Mouse (Mus musculus) common myeloid progenitor, adult 5-6 weeks (primary cell): Measurements from ENCODE around the gene Cyp4f40. TPM values are rescaled to one million over a fixed set of nuclear protein-coding genes. Genes with fewer than 3 reads are reported as not detected.
A peak's percentile ranks its signal among the peaks of the same experiment; 100 is the strongest.
"Not testable (repeated sequence)": the region's sequence is repeated elsewhere in the genome, so short reads cannot be mapped to it uniquely, and the experiment has no call there.

Source experiments
- ATAC-seq: replicated peaks from 2 replicates; pipeline ENCODE4 v1.8.0; 2016; ENCODE audit warnings: low read depth, mild to moderate bottlenecking, moderate TSS enrichment, inconsistent platforms; ENCODE audit not compliant: poor library complexity, severe bottlenecking
- total RNA-seq: library from RNA; stranded (forward); fragments of 200-1000, 187-1606 nt; gene quantifications from 2 replicates; pipeline ENCODE4 v1.2.3, GENCODE M21; 2017

Cyp4f40 gene
- total RNA-seq, 1 experiment from 2014 or later: not detected

DNA sequence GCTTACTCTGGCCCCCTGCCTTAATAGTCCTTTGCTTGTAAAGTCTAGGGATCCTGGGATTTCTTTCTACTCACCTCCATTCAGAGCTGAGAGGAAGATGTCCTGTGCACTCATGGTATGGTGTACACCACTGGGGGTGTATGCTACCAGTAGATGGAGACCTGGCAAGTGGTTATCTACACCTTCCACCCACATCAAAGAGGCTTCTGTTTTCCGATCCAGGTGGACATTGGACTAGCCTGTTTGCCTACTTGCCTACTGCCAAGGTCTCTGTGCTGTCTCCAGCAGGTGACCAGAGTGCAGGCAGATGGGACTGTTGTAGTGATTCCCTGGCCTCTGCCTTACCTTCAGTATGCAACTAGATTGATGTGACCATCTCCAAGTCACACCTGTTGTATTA lies 32.3 kb downstream of the Cyp4f40 start:
- no peak for ATAC-seq

DNA sequence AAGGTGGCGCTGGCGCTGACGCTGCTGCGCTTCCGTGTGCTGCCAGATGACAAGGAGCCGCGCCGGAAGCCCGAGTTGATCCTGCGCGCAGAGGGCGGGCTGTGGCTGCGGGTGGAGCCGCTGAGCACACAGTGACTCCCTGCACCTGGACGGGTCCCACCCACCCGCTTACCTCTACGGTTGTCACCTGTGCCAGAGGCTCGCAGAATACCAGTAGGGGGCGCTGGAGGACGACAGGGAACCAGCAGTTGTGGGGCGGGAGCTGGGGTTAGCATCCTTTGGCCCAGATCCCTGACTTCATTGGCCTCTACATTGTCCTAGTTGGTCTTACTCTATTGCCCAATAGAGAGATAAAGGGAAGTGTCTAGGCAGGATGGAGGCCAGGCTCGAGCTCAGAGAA lies 44.1 kb downstream of the Cyp4f40 start:
- ATAC-seq: 0 out of 2 replicates have a peak, but pooled peaks have one; percentile 29

- not testable (repeated sequence) for ATAC-seq
Observed at GRCm38 (mm10) chr17:32710541-32710940, 51.8 kb downstream of the Cyp4f40 start.

DNA sequence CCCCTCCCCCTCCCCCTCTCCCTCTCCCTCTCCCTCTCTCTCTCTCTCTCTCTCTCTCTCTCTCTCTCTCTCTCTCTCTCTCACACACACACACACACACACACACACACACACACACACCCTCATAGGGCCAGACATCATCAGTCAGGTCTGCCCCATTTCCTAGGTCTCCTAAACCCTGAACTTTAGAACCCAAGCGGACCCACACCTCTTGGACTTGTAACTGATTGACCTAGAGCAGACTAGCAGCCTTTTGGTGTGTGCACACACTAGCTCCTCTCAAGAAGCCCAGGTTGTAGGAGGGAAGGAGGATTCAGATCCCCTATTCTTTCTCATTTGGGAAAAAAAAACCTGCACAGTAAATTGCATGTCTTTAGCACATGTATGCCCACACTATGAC lies 63.5 kb downstream of the Cyp4f40 start:
- not testable (repeated sequence) for ATAC-seq

DNA sequence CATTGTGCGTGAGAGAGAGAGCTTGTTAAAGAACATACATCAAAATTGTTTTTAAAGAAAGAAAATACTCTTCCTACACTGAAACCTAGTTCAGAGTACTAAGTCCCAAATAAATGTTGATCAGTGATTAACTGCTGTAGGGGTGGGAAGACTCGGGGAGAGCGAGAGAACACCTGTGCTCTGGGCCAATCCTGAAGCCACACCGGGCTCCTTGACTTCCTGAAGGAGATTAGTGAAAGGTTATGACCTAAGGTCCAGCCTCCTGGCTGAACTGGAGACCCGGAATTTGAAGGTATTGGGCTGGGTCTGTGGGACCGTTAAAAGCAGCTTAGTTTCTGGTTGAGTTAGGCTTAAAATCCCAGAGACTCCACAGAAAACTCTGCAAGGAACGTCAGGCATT lies 64.1 kb downstream of the Cyp4f40 start:
- ATAC-seq: no peak

GRCm38 (mm10) chr17:32726360-32726759 lies 67.7 kb downstream of the Cyp4f40 start:
- ATAC-seq: not testable (repeated sequence)

Other genes starting within 250 kb of the Cyp4f40 start
- 4.5 and 7.1 TPM in 2 replicates for gene Pglyrp2, start 234.7 kb upstream of the Cyp4f40 start, total RNA-seq
- gene Cyp4f39, start 206.2 kb upstream of the Cyp4f40 start, total RNA-seq: 0.73 and 4.2 TPM in 2 replicates
- 0.50 and 2.0 TPM in 2 replicates for gene Cyp4f17, start 152.8 kb upstream of the Cyp4f40 start, total RNA-seq
- 9.6 and 11.6 TPM in 2 replicates for gene Cyp4f16, start 122.3 kb upstream of the Cyp4f40 start, total RNA-seq
- not detected in 2 replicates for gene Cyp4f37, start 37.6 kb upstream of the Cyp4f40 start, total RNA-seq
- gene Cyp4f15, start 26.7 kb downstream of the Cyp4f40 start, total RNA-seq: not detected in 2 replicates
- gene Zfp871, start 129.4 kb downstream of the Cyp4f40 start, total RNA-seq: 29.4 and 38.3 TPM in 2 replicates
- gene Zfp811, start 151.0 kb downstream of the Cyp4f40 start, total RNA-seq: not detected in 2 replicates
- 4.9 and 9.1 TPM in 2 replicates for gene Zfp799, start 171.4 kb downstream of the Cyp4f40 start, total RNA-seq
- gene Zfp870, start 232.7 kb downstream of the Cyp4f40 start, total RNA-seq: 2.5 and 7.3 TPM in 2 replicates